Mouse (Mus musculus) cerebellum, adult 2 months (tissue): ENCODE measurements at regions not wholly inside any gene's neighbourhood (a gene's known extent, or its start where the extent isn't known, plus 50 kb on each side); places are given as distances from the start of the nearest gene placed in this dataset.

Experiments used
- CTCF ChIP-seq: fragments of 200-500 bp; IDR thresholded peaks from 2 replicates; pipeline ENCODE4 v1.5.1; 2011; ENCODE audit warnings: low read depth, mild to moderate bottlenecking, control low read depth, low read length, moderate library complexity, borderline replicate concordance; ENCODE audit not compliant: insufficient read depth
- POLR2A ChIP-seq: fragments of 200-500 bp; IDR thresholded peaks from 2 replicates; pipeline ENCODE4 v1.6.1; 2011; ENCODE audit warnings: low read length, control low read depth, borderline replicate concordance; ENCODE audit not compliant: insufficient read depth

GRCm38 (mm10) chr2:147514748-147515147 lies 153.0 kb downstream of the Pax1 start:
- TF ChIP-seq CTCF (no peak), POLR2A (no peak)
